Mouse (Mus musculus) testis, adult 2 months (tissue): ENCODE data around the gene 2810004N23Rik.

Experiments used
- CTCF ChIP-seq: fragments of 200-500 bp; IDR thresholded peaks from 2 replicates; pipeline ENCODE4 v1.5.1; 2012; ENCODE audit warnings: low read depth, mild to moderate bottlenecking, inconsistent platforms, low read length, moderate library complexity; ENCODE audit not compliant: control insufficient read depth, insufficient read depth, insufficient replicate concordance
- POLR2A ChIP-seq: fragments of 200-500 bp; IDR thresholded peaks from 2 replicates; pipeline ENCODE4 v1.6.1; 2012; ENCODE audit warnings: low read depth, mild to moderate bottlenecking, inconsistent platforms, low read length, moderate library complexity; ENCODE audit not compliant: control insufficient read depth

- TF ChIP-seq CTCF (no peak), POLR2A (no peak)
Observed at GRCm38 (mm10) chr8:124816866-124817265, 46.1 kb downstream of the 2810004N23Rik start.
